Mouse (Mus musculus): ENCODE results near the gene Zscan2. TPM values are rescaled to one million over a fixed set of nuclear protein-coding genes. Genes with fewer than 3 reads are reported as not detected.

Zscan2 gene
- total RNA-seq, 2 experiments from 2014 or later: 15.9 to 16.5 TPM

- peak overlapping the region; percentile 25; the same call in 1 of the 2 replicates for H3K4me3 ChIP-seq
- H3K27ac ChIP-seq: peak overlapping the region; percentile 79
- intact Hi-C loops (cut with DNase I): no loop called here
- TF ChIP-seq CTCF (IDR thresholded peaks at IDR 0.05): no peak
- no peak for DNase-seq (ENCODE audit: extremely low spot score in 1 of 2, low spot score in 2 of 2)
Measured at GRCm38 (mm10) chr7:80864151-80864550, 3.4 kb downstream of the Zscan2 start.

- DNase-seq (ENCODE audit: extremely low spot score in 1 of 2, low spot score in 2 of 2): no peak
- no peak for TF ChIP-seq CTCF (IDR thresholded peaks at IDR 0.05)
- intact Hi-C loops (cut with DNase I): no loop called here
- Histone ChIP-seq H3K27ac (peak overlapping the region; percentile 79; the same call in 1 of the 2 replicates), H3K4me3 (no peak overlapping the region)
Measured at GRCm38 (mm10) chr7:80864831-80865230, 4.1 kb downstream of the Zscan2 start.

GRCm38 (mm10) chr7:80865521-80865920 is 4.8 kb downstream of the Zscan2 start:
- intact Hi-C loops (cut with DNase I): no loop called here

GRCm38 (mm10) chr7:80866514-80867147 is 5.9 kb downstream of the Zscan2 start:
- no peak for DNase-seq (ENCODE audit: extremely low spot score in 1 of 2, low spot score in 2 of 2)
- TF ChIP-seq CTCF (IDR thresholded peaks at IDR 0.05): no peak
- H3K4me3 ChIP-seq: no peak overlapping the region
- intact Hi-C loops (cut with DNase I): no loop called here
- H3K27ac ChIP-seq: no peak overlapping the region

More at GRCm38 (mm10) chr7:80865521-80865920, 4.8 kb downstream of the Zscan2 start:
- TF ChIP-seq CTCF (IDR thresholded peaks at IDR 0.05): no peak
- no peak for DNase-seq (ENCODE audit: extremely low spot score in 1 of 2, low spot score in 2 of 2)
- no peak overlapping the region for H3K4me3 ChIP-seq
- no peak overlapping the region for H3K27ac ChIP-seq

DNA sequence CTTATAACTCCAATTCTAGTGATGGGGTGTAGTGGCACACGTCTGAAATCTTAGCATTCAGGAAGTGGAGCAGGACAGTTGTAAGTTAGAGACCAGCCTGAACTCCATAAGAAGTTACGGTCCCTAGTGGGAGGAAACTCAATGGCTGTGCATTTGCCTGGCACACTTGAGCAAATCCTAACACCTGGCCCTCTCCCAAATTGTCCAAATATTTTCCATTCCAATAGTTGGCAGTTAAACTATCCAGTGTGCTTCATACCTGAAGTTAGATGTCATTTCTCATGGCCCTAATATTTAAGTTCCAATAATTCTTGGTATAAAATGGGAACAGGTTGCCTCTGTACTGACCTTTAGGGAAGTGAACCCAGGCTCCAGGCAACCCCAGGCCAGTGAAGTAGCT is 8.0 kb downstream of the Zscan2 start:
- TF ChIP-seq CTCF (IDR thresholded peaks at IDR 0.05): no peak
- no peak for DNase-seq (ENCODE audit: extremely low spot score in 1 of 2, low spot score in 2 of 2)
- intact Hi-C loops (cut with DNase I): no loop called here
- Histone ChIP-seq H3K27ac (no peak overlapping the region), H3K4me3 (no peak overlapping the region)

GRCm38 (mm10) chr7:80873038-80873437 is 12.3 kb downstream of the Zscan2 start:
- H3K27ac ChIP-seq: no peak overlapping the region
- no peak overlapping the region for H3K4me3 ChIP-seq
- no peak for TF ChIP-seq CTCF (IDR thresholded peaks at IDR 0.05)
- DNase-seq (ENCODE audit: extremely low spot score in 1 of 2, low spot score in 2 of 2): no peak
- intact Hi-C loops (cut with DNase I): no loop called here

DNA sequence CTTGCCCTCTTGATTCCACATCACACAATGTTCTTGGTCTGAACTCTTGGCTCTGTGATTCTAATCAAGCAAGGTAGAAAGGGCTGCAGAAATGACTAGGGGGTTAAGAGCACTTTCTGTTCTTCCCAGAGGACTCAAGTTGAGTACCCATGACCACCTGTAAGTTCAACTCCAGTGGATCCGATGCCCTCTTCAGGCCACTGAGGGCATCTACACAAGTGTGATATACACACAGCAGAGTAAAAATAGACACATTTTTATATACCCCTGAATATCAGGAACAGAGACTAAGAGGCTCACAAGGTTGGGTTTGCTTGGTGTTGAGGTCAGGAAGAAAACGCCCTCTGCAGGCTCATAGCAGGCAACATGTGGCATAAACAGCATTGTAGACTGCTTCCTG is 12.9 kb downstream of the Zscan2 start:
- no peak; the same call in 1 of the 2 replicates for TF ChIP-seq CTCF (IDR thresholded peaks at IDR 0.05)
- no peak overlapping the region for H3K27ac ChIP-seq
- intact Hi-C loops (cut with DNase I): no loop called here
- H3K4me3 ChIP-seq: no peak overlapping the region
- DNase-seq (ENCODE audit: extremely low spot score in 1 of 2, low spot score in 2 of 2): no peak

DNA sequence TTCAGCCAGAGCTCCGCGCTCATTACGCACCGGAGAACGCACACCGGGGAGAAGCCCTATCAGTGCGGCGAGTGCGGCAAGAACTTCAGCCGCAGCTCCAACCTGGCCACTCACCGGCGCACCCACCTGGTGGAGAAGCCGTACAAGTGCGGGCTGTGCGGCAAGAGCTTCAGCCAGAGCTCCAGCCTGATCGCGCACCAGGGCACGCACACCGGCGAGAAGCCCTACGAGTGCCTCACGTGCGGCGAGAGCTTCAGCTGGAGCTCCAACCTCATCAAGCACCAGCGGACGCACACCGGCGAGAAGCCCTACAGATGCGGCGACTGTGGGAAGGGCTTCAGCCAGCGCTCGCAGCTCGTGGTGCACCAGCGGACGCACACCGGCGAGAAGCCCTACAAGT is 15.0 kb downstream of the Zscan2 start:
- no peak for DNase-seq (ENCODE audit: extremely low spot score in 1 of 2, low spot score in 2 of 2)
- intact Hi-C loops (cut with DNase I): no loop called here
- H3K4me3 ChIP-seq: no peak overlapping the region
- TF ChIP-seq CTCF (IDR thresholded peaks at IDR 0.05): no peak
- H3K27ac ChIP-seq: no peak overlapping the region

GRCm38 (mm10) chr7:80882830-80883505 is 22.2 kb downstream of the Zscan2 start:
- Histone ChIP-seq H3K4me3 (peak overlapping the region; percentile 24; the same call in 1 of the 2 replicates), H3K27ac (no peak overlapping the region)
- peak; percentile 54 to 71 for DNase-seq (ENCODE audit: extremely low spot score in 1 of 2, low spot score in 2 of 2)
- intact Hi-C loops (cut with DNase I): loop anchor here (10.0 kb wide), 2 partner anchors 272 to 462 kb away; partner anchors contain the start of gene Rps17
- peak; percentile 58 for TF ChIP-seq CTCF (IDR thresholded peaks at IDR 0.05)

DNA sequence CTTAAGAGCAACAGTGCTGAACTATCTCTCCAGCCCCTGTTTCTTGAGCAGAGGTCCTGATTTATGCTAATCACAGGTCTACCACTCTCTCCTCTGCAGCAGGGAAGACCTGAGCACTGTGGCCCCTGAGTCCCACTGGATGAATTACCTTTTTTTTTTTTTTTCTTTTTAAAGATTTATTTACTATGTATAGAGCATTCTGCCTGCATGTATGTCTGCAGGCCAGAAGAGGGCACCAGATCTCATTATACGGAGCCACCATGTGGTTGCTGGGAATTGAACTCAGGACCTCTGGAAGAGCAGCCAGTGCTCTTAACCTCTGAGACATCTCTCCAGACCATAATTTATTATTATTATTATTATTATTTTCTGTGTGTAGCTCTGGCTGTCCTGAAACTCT is 24.9 kb downstream of the Zscan2 start:
- no peak for DNase-seq (ENCODE audit: extremely low spot score in 1 of 2, low spot score in 2 of 2)
- peak; percentile 61 for TF ChIP-seq CTCF (IDR thresholded peaks at IDR 0.05)
- Histone ChIP-seq H3K27ac (no peak overlapping the region), H3K4me3 (no peak overlapping the region)
- intact Hi-C loops (cut with DNase I): loop anchor here (5.0 to 10.0 kb wide), 3 partner anchors 62 to 459 kb away; partner anchors contain the start of genes Rps17 and Sec11a

GRCm38 (mm10) chr7:80888595-80888994 is 27.9 kb downstream of the Zscan2 start:
- intact Hi-C loops (cut with DNase I): loop anchor here (5.0 to 10.0 kb wide), 3 partner anchors 59 to 456 kb away; partner anchors contain the start of genes Rps17 and Sec11a
- H3K4me3 ChIP-seq: no peak overlapping the region
- TF ChIP-seq CTCF (IDR thresholded peaks at IDR 0.05): no peak
- peak overlapping the region; percentile 42; the same call in 1 of the 2 replicates for H3K27ac ChIP-seq
- no peak for DNase-seq (ENCODE audit: extremely low spot score in 1 of 2, low spot score in 2 of 2)

- TF ChIP-seq CTCF (IDR thresholded peaks at IDR 0.05): no peak
- Histone ChIP-seq H3K4me3 (no peak overlapping the region), H3K27ac (peak overlapping the region; percentile 63; the same call in 1 of the 2 replicates)
- peak in 1 of 2 experiments; percentile 40 for DNase-seq (ENCODE audit: extremely low spot score in 1 of 2, low spot score in 2 of 2)
- intact Hi-C loops (cut with DNase I): loop anchor here (5.0 to 10.0 kb wide), 3 partner anchors 58 to 456 kb away; partner anchors contain the start of genes Rps17 and Sec11a
Measured at GRCm38 (mm10) chr7:80889021-80889511, 28.3 kb downstream of the Zscan2 start.
